Mouse (Mus musculus) fat pad, adult 2 months (tissue): ENCODE measurements around the gene Erfe.

Experiments used
- DNase-seq: peaks from one replicate; pipeline ENCODE4 v3.0.0-alpha.2; 2011; ENCODE audit warnings: low read depth, low spot score; ENCODE audit errors: extremely low read depth

Erfe gene

GRCm38 (mm10) chr1:91420601-91421065, 54.4 kb downstream of the Erfe start:
- DNase-seq, result no peak
